Mouse (Mus musculus): ENCODE measurements around the gene Cdc37l1.

Cdc37l1 gene

GRCm38 (mm10) chr19:29049401-29050075, 59.4 kb downstream of the Cdc37l1 start:
- DNase-seq: no peak

- DNase-seq: no peak
Measured at GRCm38 (mm10) chr19:29050186-29050980, 60.2 kb downstream of the Cdc37l1 start.

GRCm38 (mm10) chr19:29052786-29053185, 62.6 kb downstream of the Cdc37l1 start:
- DNase-seq: no peak

- DNase-seq: no peak
Measured at GRCm38 (mm10) chr19:29054594-29054993, 64.4 kb downstream of the Cdc37l1 start.

GRCm38 (mm10) chr19:29055469-29055868, 65.3 kb downstream of the Cdc37l1 start:
- no peak for DNase-seq

- DNase-seq: no peak
Measured at GRCm38 (mm10) chr19:29058741-29059140, 68.6 kb downstream of the Cdc37l1 start.

- no peak for DNase-seq
Measured at GRCm38 (mm10) chr19:29059688-29060087, 69.5 kb downstream of the Cdc37l1 start.

- no peak for DNase-seq
Measured at GRCm38 (mm10) chr19:29060299-29060698, 70.1 kb downstream of the Cdc37l1 start.

- no peak for DNase-seq
Measured at GRCm38 (mm10) chr19:29063009-29063408, 72.9 kb downstream of the Cdc37l1 start.

- peak; percentile 78 to 81 for DNase-seq
Measured at GRCm38 (mm10) chr19:29063577-29064363, 73.6 kb downstream of the Cdc37l1 start.

GRCm38 (mm10) chr19:29064451-29065102, 74.4 kb downstream of the Cdc37l1 start:
- DNase-seq: peak; percentile 18 to 21

GRCm38 (mm10) chr19:29066981-29067471, 76.9 kb downstream of the Cdc37l1 start:
- DNase-seq: peak; percentile 52 to 73

GRCm38 (mm10) chr19:29069195-29069594, 79.0 kb downstream of the Cdc37l1 start:
- DNase-seq: no peak

GRCm38 (mm10) chr19:29074802-29075201, 84.7 kb downstream of the Cdc37l1 start:
- DNase-seq: no peak
